Mouse (Mus musculus) hindbrain, embryonic 16.5 days (tissue): ENCODE measurements around the gene Stn1. TPM values are rescaled to one million over a fixed set of nuclear protein-coding genes. Genes with fewer than 3 reads are reported as not detected.

Source experiments
- ATAC-seq: fragments of 200-750 bp; cut with Nextera tagmentation; 2 replicates; pipeline ENCODE4 v1.8.0; 2017; ENCODE audit warnings: moderate TSS enrichment, moderate library complexity
- H3K27ac ChIP-seq: fragments of 300-500 bp; sonication (generic); 2 replicates; pipeline ENCODE4 v1.5.1; 2014; ENCODE audit warnings: low read depth, mild to moderate bottlenecking, control low read depth, low read length, moderate library complexity
- H3K27me3 ChIP-seq: fragments of 300-500 bp; sonication (generic); replicated peaks from 2 replicates; pipeline ENCODE4 v1.6.1; 2014; ENCODE audit warnings: low read length; ENCODE audit not compliant: control insufficient read depth, insufficient read depth
- H3K36me3 ChIP-seq: fragments of 300-500 bp; sonication (generic); 2 replicates; pipeline ENCODE4 v1.6.1; 2014; ENCODE audit warnings: mild to moderate bottlenecking, low read length, moderate library complexity, mixed read lengths; ENCODE audit not compliant: control insufficient read depth, insufficient read depth
- H3K4me1 ChIP-seq: fragments of 300-500 bp; sonication (generic); 2 replicates; pipeline ENCODE4 v1.6.1; 2014; ENCODE audit warnings: low read depth, low read length; ENCODE audit not compliant: control insufficient read depth, insufficient read depth
- H3K4me2 ChIP-seq: fragments of 300-500 bp; sonication (generic); 2 replicates; pipeline ENCODE4 v1.6.1; 2014; ENCODE audit warnings: mild to moderate bottlenecking, low read length, control low read depth, moderate library complexity
- H3K4me3 ChIP-seq: fragments of 300-500 bp; sonication (generic); 2 replicates; pipeline ENCODE4 v1.5.1; 2014; ENCODE audit warnings: mild to moderate bottlenecking, low read length, control low read depth, moderate library complexity
- H3K9ac ChIP-seq: fragments of 300-500 bp; sonication (generic); 2 replicates; pipeline ENCODE4 v1.6.1; 2014; ENCODE audit warnings: low read depth, mild to moderate bottlenecking, control low read depth, low read length, moderate library complexity
- H3K9me3 ChIP-seq: fragments of 300-500 bp; sonication (generic); 2 replicates; pipeline ENCODE4 v1.6.1; 2014; ENCODE audit warnings: mild to moderate bottlenecking, low read length, moderate library complexity; ENCODE audit not compliant: control insufficient read depth
- WGBS: fragments of 180-500 bp; shearing (Covaris S2); extraction: QIAGEN DNeasy Blood & Tissue Kit; methylation state at CpG from one replicate; pipeline ENCODE4 v1.1.7; 2014; 5-methylcytosine and 5-hydroxymethylcytosine counted together
- polyA plus RNA-seq: library from polyadenylated mRNA; unstranded; fragments of >200 nt; fragmentation: Nextera tagmentation; extraction: Ambion mirVana; gene quantifications from 2 replicates; pipeline ENCODE4 v1.2.1, GENCODE M21; 2015

Stn1 gene
- polyA plus RNA-seq, 1 experiment from 2014 or later: 28.2 TPM

DNA sequence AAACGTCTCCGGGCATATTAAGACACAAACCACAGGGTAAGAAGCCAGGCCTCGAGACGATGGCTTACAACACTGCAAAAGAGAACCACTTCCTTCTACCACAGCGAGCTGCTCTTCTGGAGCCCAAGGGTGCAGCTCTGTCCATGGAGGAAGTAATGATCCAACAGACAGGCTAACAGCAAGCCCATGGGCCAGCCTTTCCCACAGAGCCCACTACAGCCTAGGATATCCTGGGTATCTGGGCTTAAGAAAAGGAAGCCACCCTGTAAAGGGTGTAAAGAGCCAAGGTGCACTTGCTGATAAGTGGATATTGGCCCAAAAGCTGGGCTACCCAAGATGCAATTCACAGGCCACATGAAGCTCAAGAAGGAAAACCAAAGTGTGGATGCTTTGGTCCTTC is 6.0 kb downstream of the Stn1 start:
- H3K27me3 ChIP-seq: no peaks in the 10 kb centered on the region
- 87% methylated on average over 5 of the region's 5 CpGs for WGBS
- no peak for ATAC-seq

DNA sequence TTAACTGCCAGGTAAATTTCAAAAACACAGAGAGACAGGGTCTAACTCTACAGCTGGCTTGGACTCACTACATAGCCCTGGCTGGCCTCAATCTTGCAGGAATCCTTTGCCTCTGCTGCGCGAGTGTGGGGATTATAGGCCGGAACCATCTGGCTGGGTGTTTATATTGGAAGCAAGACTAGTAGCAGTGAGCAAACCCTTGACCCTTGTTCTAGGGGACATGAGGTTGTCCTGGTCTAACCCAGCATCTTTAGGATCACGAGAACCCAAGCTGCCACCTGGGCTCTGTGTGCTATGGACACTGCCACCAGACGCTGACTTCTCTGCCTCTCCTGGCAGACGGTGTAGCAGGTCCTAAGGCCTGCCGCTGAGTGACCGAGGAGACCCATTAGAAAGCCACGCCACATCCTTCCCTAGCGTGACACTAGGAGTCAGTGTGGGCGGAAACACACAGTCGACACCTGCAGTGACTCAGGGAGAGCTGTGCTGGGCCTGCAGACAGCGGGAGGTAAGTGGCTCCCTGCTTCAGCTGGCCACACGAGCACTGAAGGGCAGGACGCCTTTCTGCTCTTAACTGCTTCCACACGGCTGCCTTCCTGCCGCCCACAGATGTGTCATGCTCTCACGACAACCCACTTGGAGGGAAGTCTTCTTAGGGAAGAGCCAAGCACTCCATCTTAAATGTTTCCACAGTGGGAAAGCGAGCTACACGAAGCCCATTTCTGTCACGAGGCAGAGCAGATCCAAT is 10.9 kb downstream of the Stn1 start:
- Histone ChIP-seq H3K9ac (no peak overlapping the region), H3K4me1 (no peaks in the 10 kb centered on the region), H3K4me3 (no peak overlapping the region), H3K9me3 (no peaks in the 10 kb centered on the region), H3K27me3 (no peaks in the 10 kb centered on the region), H3K4me2 (no peak overlapping the region), H3K27ac (no peak overlapping the region), H3K36me3 (peaks cover 8% of the 10 kb centered on the region)
- no peak for ATAC-seq
- WGBS: 76% methylated on average over 21 of the region's 21 CpGs

More for the DNA sequence above, 6.0 kb downstream of the Stn1 start:
- H3K4me1 ChIP-seq: peaks cover 5% of the 10 kb centered on the region
- H3K4me3 ChIP-seq: no peak overlapping the region
- H3K36me3 ChIP-seq: 0 out of 2 replicates have a peak, but pooled peaks cover 2% of the 10 kb centered on the region
- no peak overlapping the region for H3K4me2 ChIP-seq
- H3K27ac ChIP-seq: no peak overlapping the region
- no peaks in the 10 kb centered on the region for H3K9me3 ChIP-seq
- H3K9ac ChIP-seq: no peak overlapping the region

DNA sequence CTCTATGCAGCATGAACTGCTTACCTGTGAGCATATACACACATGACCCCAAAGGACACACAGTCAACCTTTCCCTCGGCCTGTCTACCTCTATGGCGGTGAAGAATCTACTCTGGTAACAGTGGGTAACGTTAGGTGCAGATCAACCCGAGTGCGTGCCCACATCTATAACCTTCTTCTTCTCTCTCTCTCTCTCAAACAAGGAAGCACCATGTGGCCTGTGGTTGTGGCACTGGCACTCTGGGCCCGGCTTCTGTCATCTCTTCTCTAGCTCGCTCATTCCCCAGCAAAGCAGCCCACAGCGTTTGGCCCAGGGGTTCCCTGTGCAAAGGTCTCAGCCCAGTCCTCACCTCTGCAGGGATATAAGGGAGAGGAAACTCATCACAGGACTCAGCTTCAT is 12.4 kb downstream of the Stn1 start:
- H3K4me2 ChIP-seq: no peak overlapping the region
- WGBS: 93% methylated on average over 8 of the region's 8 CpGs
- H3K27me3 ChIP-seq: no peaks in the 10 kb centered on the region
- peaks cover 8% of the 10 kb centered on the region for H3K36me3 ChIP-seq
- no peaks in the 10 kb centered on the region for H3K4me1 ChIP-seq
- no peak overlapping the region for H3K9ac ChIP-seq
- ATAC-seq: no peak
- H3K27ac ChIP-seq: no peak overlapping the region
- no peak overlapping the region for H3K4me3 ChIP-seq
- no peaks in the 10 kb centered on the region for H3K9me3 ChIP-seq

DNA sequence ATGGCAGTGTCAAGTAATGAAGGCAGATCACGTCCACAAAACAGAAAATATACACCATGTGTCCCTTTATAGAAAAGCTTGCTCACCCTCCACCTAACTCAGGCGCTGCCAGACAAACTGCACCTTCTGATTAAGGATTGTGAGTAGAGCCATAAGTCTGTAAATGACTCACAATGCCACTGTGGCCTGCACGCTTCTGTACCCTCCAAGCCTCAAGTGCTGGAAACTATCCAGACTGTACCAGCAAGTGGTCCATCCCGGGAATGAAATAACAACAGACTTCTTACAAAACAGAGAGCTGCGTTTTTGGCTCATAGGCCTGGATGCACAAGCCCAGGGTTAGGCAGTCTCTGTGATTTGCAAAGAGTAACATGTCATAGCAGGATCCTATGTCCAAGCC is 15.9 kb downstream of the Stn1 start:
- H3K9me3 ChIP-seq: no peaks in the 10 kb centered on the region
- peaks cover 6% of the 10 kb centered on the region for H3K36me3 ChIP-seq
- no peaks in the 10 kb centered on the region for H3K27me3 ChIP-seq
- no peak overlapping the region for H3K9ac ChIP-seq
- H3K27ac ChIP-seq: no peak overlapping the region
- H3K4me3 ChIP-seq: no peak overlapping the region
- WGBS: 72% methylated on average over 5 of the region's 5 CpGs
- H3K4me2 ChIP-seq: no peak overlapping the region
- ATAC-seq: peak; percentile 34; the same call in 1 of the 2 replicates
- H3K4me1 ChIP-seq: no peaks in the 10 kb centered on the region

DNA sequence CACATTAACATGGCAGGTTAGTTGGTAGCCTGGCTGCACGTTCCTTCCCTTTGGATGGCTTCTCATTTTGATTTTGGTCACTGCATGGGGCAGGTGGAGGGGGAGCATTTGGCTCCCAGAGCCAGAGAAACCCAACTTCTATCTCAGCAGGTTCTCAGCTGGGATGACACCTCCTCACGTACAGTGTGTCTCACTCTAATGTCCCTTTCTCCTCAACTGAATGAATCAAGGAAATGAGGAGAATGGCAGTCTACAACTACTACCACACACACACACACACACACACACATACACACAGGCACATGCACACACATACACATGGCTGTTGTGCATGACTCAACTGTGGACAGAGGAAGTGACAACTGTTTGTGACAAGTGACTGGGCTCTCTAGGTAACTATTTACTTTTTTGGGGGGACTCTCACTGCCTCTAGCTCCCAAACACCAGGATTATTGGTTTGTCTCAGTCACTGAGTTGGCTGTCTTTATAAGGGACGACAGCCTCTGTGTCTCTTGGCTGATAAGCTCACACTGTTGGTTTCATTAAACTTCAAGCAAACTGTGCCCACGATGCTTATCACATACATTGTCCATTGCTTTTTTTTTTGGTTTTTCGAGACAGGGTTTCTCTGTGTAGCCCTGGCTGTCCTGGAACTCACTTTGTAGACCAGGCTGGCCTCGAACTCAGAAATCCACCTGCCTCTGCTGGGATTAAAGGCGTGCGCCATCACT is 18.0 kb downstream of the Stn1 start:
- Histone ChIP-seq H3K27me3 (no peaks in the 10 kb centered on the region), H3K4me3 (no peak overlapping the region), H3K27ac (no peak overlapping the region), H3K9me3 (no peaks in the 10 kb centered on the region), H3K4me1 (no peaks in the 10 kb centered on the region), H3K4me2 (no peak overlapping the region), H3K36me3 (peaks cover 8% of the 10 kb centered on the region), H3K9ac (no peak overlapping the region)
- 90% methylated on average over 8 of the region's 8 CpGs for WGBS
- no peak for ATAC-seq

DNA sequence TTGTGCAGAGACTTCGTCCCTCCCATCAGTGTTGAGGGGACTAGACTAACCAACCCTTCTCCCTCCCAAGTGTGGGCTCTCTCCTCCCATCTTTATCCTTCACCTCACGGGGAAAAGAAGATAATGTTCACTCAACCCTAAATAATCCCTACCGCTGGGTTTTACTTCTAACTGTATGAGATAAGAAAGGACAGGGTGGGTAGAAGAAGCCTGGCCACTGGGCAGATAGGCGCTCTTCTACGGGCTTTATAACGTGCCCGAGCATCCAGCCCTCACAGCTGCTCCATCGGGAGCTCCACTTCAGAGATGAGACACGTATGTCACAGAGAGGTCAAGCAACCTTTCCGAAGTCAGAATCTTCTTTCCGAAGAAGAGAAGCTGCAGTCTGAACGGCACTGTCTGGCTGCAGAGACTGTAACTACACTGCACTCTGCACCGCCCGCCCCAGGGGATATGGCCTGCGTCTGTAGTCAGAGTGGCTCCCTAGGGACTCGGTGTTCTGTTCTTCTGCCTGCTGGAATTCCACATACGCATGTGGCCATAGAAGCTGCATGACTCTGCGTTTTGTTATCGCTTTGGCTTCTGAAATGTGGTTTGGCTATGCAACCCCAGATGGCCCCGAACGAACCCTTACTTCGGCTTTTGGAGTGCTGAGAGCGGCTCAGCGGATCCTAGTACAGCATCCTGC is 18.7 kb downstream of the Stn1 start:
- 74% methylated on average over 24 of the region's 24 CpGs for WGBS
- Histone ChIP-seq H3K4me1 (no peaks in the 10 kb centered on the region), H3K4me2 (no peak overlapping the region), H3K27ac (no peak overlapping the region), H3K36me3 (peaks cover 5% of the 10 kb centered on the region), H3K27me3 (no peaks in the 10 kb centered on the region), H3K9ac (no peak overlapping the region), H3K9me3 (no peaks in the 10 kb centered on the region), H3K4me3 (no peak overlapping the region)
- ATAC-seq: no peak

DNA sequence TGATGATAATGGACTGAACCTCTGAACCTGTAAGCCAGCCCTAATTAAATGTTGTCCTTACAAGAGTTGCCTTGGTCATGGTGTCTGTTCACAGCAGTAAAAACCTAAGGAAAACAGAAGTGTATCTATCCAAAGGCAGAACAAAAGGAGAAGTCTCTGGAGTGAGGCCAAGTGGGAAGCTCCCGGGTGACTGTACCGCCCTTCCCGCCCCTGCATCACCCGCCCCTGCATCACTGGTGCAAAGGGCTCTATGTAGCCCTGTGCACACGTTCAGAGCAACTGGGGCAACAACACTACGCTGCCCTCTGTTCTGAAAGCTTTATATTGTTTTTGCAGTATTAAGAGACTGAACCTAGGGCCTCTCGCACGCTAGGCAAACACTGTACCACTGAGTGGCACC is 19.7 kb downstream of the Stn1 start:
- H3K27ac ChIP-seq: no peak overlapping the region
- ATAC-seq: no peak

DNA sequence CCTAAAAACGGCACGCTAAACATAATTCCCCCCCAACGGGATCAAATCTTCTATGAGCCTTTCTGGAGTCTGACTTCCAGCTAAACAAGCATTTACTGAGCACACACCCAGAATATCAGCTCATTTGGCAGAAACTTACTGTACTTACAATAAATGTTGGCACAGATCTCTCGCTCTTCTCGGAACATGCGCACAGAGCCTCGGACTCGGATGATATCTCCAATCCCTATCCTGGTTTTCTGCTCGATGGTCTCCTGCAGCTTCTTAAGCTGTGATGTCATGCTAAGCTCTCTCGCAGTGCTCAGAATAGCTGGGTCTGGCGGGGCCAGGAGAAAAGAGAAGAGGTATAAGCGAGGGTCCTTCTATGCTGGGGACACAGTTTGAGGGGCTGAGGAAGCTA is 20.4 kb downstream of the Stn1 start:
- Histone ChIP-seq H3K4me2 (no peak overlapping the region), H3K4me3 (no peak overlapping the region), H3K9ac (no peak overlapping the region), H3K4me1 (no peaks in the 10 kb centered on the region), H3K9me3 (no peaks in the 10 kb centered on the region), H3K27ac (no peak overlapping the region), H3K36me3 (peaks cover 2% of the 10 kb centered on the region; the same call in 1 of the 2 replicates), H3K27me3 (no peaks in the 10 kb centered on the region)
- no peak for ATAC-seq
- WGBS: 88% methylated on average over 12 of the region's 12 CpGs

More for the DNA sequence above, 19.7 kb downstream of the Stn1 start:
- Histone ChIP-seq H3K4me1 (no peaks in the 10 kb centered on the region), H3K27me3 (no peaks in the 10 kb centered on the region), H3K9me3 (no peaks in the 10 kb centered on the region), H3K36me3 (peaks cover 2% of the 10 kb centered on the region; the same call in 1 of the 2 replicates), H3K4me2 (no peak overlapping the region), H3K9ac (no peak overlapping the region), H3K4me3 (no peak overlapping the region)
- 71% methylated on average over 8 of the region's 8 CpGs for WGBS

DNA sequence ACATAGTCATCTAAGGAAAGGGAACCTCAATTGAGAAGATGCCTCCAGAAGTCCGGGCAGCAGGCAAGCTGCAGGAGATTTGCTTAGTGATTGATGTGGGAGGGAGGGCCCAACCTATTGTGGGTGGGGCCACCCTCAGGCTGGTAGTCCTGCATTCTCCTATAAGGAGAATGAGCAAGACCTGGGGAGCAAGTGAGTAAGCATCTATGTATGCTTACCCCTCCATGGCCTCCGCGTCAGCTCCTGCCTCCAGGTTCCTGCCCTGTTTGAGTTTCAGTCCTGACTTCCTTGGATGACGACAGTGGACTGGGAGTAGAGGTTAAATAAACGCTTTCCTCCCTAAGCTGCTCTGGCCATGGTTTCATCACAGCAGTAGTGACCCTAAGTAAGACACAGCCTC is 22.2 kb downstream of the Stn1 start:
- no peak overlapping the region for H3K4me3 ChIP-seq
- no peak overlapping the region for H3K4me2 ChIP-seq
- H3K27ac ChIP-seq: no peak overlapping the region
- no peaks in the 10 kb centered on the region for H3K9me3 ChIP-seq
- peaks cover 7% of the 10 kb centered on the region for H3K4me1 ChIP-seq
- WGBS: 87% methylated on average over 5 of the region's 5 CpGs
- no peak for ATAC-seq
- no peaks in the 10 kb centered on the region for H3K27me3 ChIP-seq
- no peak overlapping the region for H3K9ac ChIP-seq
- H3K36me3 ChIP-seq: peaks cover 2% of the 10 kb centered on the region; the same call in 1 of the 2 replicates
